Mouse (Mus musculus): ENCODE results near the gene Mettl24.

DNA sequence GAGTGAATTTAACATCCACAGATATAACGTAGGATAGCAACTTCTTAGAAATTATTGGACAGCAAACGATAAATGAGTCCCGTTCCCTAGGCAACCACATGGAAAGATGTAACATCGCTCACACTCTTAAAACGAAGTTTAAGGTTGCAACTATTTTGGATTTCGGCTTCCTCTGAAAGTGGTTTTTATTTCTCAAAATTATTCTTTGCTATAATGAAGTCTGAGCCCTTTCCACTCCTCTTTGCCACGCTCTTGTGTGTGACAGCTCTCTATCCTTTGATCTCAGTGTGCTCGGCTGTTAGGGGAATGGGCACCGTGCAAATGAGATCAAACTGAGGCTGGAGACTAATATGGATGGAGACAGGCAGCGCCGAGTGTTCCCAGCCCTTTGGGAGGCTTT lies 92.1 kb downstream of the Mettl24 start:
- TF ChIP-seq POLR2A (IDR thresholded peaks at IDR 0.05; ENCODE audit: low read depth, low read length): no peak
- no peak for TF ChIP-seq CTCF (conservative IDR thresholded peaks at IDR 0.05; ENCODE audit: insufficient read depth, insufficient read length, low read depth, low read length)

All from kidney, adult 2 months (tissue).